Mouse (Mus musculus) myocyte (in vitro differentiated cells): ENCODE data around the gene Mfsd9.

ENCODE experiments used
- E2F4 ChIP-seq: IDR thresholded peaks from one replicate; pipeline ENCODE4 v1.6.1; 2011; ENCODE audit warnings: mild to moderate bottlenecking, control low read depth, moderate library complexity; ENCODE audit not compliant: insufficient read depth
- MAX ChIP-seq: IDR thresholded peaks from one replicate; pipeline ENCODE4 v1.6.1; 2011; ENCODE audit warnings: low read depth, mild to moderate bottlenecking, control low read depth

DNA sequence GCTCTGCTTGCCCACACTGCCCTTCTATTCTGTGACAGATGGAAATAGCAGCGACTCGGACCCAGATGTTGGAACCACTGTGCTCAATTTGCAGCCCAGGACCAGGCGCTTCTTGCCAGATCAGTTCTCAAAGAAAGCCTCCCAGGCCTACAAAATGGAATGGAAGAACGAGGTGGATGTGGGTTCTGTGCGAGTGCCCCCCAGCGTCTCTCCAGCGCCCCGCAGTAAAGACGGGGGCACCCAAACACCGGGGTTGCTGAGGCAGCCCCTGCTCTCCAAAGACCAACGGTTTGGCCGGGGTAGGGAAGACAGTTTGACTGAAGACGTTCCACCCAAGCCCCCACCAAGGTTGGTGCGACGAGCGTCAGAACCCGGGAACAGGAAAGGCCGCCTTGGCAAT, 22.9 kb downstream of the Mfsd9 start:
- TF ChIP-seq MAX (no peak), E2F4 (no peak)
